ENCODE assay signal across 8 mouse cellular contexts in genomic region chr6:34447961-34448360, GRCm38 (mm10). TPM values are rescaled to one million over a fixed set of nuclear protein-coding genes. Genes with fewer than 3 reads are reported as not detected.
DNase-seq lines count a peak whose midpoint lies in the region; ATAC-seq and TF ChIP-seq lines count a peak whose summit lies in the region.

No protein-coding gene starts in this region.

- no peaks in the 10 kb centered on the region for H3K36me3 ChIP-seq in forebrain, embryonic 11.5 days (ENCODE audit: control insufficient read depth, insufficient read depth, low read length)
- H3K36me3 ChIP-seq in forebrain, embryonic 15.5 days: no peaks in the 10 kb centered on the region
- no peaks in the 10 kb centered on the region for H3K36me3 ChIP-seq in heart, postnatal 0 days (replicated peaks; ENCODE audit: control insufficient read depth, insufficient read depth, low read length)

- H3K4me3 ChIP-seq in forebrain, embryonic 11.5 days (ENCODE audit: low read depth, low read length): no peak overlapping the region
- no peak overlapping the region for H3K4me3 ChIP-seq in forebrain, embryonic 15.5 days
- no peak overlapping the region for H3K4me3 ChIP-seq in heart, postnatal 0 days (ENCODE audit: low read depth, low read length)

- peak; percentile 91 for TF ChIP-seq CTCF in heart, postnatal 0 days (IDR thresholded peaks at IDR 0.05; ENCODE audit: low read depth)

- 6% methylated on average over 2 of the region's 2 CpGs for WGBS in forebrain, embryonic 11.5 days
- WGBS in forebrain, embryonic 15.5 days: 7% methylated on average over 2 of the region's 2 CpGs
- WGBS in heart, postnatal 0 days: 5% methylated on average over 2 of the region's 2 CpGs

- H3K27me3 ChIP-seq in forebrain, embryonic 11.5 days (ENCODE audit: control insufficient read depth, insufficient read depth, low read length): no peaks in the 10 kb centered on the region
- H3K27me3 ChIP-seq in forebrain, embryonic 15.5 days: no peaks in the 10 kb centered on the region
- no peaks in the 10 kb centered on the region for H3K27me3 ChIP-seq in heart, postnatal 0 days (ENCODE audit: control insufficient read depth, insufficient read depth, low read length)

- H3K4me2 ChIP-seq in forebrain, embryonic 11.5 days (ENCODE audit: low read depth, low read length, severe bottlenecking): no peak overlapping the region
- no peak overlapping the region for H3K4me2 ChIP-seq in forebrain, embryonic 15.5 days (replicated peaks)
- no peak overlapping the region for H3K4me2 ChIP-seq in heart, postnatal 0 days (ENCODE audit: low read depth, low read length)

- H3K9me3 ChIP-seq in forebrain, embryonic 11.5 days (ENCODE audit: control insufficient read depth, low read length): no peaks in the 10 kb centered on the region
- no peaks in the 10 kb centered on the region for H3K9me3 ChIP-seq in forebrain, embryonic 15.5 days
- no peaks in the 10 kb centered on the region for H3K9me3 ChIP-seq in heart, postnatal 0 days (replicated peaks; ENCODE audit: control insufficient read depth, low read length)

- H3K27ac ChIP-seq in forebrain, embryonic 11.5 days (ENCODE audit: low read depth, low read length): no peak overlapping the region
- H3K27ac ChIP-seq in forebrain, embryonic 15.5 days (replicated peaks): no peak overlapping the region
- no peak overlapping the region for H3K27ac ChIP-seq in heart, postnatal 0 days (ENCODE audit: low read depth)

- peak; percentile 80 for DNase-seq in forebrain, embryonic 11.5 days (ENCODE audit: low spot score)
- peak; percentile 76 for DNase-seq in adrenal gland, adult 2 months
- DNase-seq in embryo, embryonic 10.5 days (ENCODE audit: low spot score): peak; percentile 88
- peak; percentile 78 for DNase-seq in heart, postnatal 0 days (ENCODE audit: low spot score)
- DNase-seq in layer of hippocampus, postnatal 14 days (ENCODE audit: low spot score in 2 of 2): peak; percentile 54 to 83
- DNase-seq in spleen, postnatal 14 days (ENCODE audit: low spot score in 2 of 2): peak; percentile 40 to 61

- TF ChIP-seq EP300 in heart, postnatal 0 days (IDR thresholded peaks at IDR 0.05; ENCODE audit: low read depth): no peak

- H3K9ac ChIP-seq in forebrain, embryonic 11.5 days (ENCODE audit: low read length): no peak overlapping the region
- H3K9ac ChIP-seq in forebrain, embryonic 15.5 days (replicated peaks): no peak overlapping the region
- no peak overlapping the region for H3K9ac ChIP-seq in heart, postnatal 0 days (replicated peaks; ENCODE audit: low read depth, low read length)

- H3K4me1 ChIP-seq in forebrain, embryonic 11.5 days (replicated peaks; ENCODE audit: control insufficient read depth, insufficient read depth, low read length): no peaks in the 10 kb centered on the region
- no peaks in the 10 kb centered on the region for H3K4me1 ChIP-seq in forebrain, embryonic 15.5 days
- H3K4me1 ChIP-seq in heart, postnatal 0 days (ENCODE audit: control insufficient read depth, insufficient read depth): no peaks in the 10 kb centered on the region; the same call in 1 of the 2 replicates

- no peak for ATAC-seq in forebrain, embryonic 11.5 days (replicated peaks; ENCODE audit: low FRiP score)
- no peak for ATAC-seq in forebrain, embryonic 15.5 days (replicated peaks)
- no peak for ATAC-seq in heart, postnatal 0 days (ENCODE audit: insufficient read depth, low read depth)
- peak; percentile 86 for ATAC-seq in megakaryocyte progenitor cell, adult 5-6 weeks (replicated peaks; ENCODE audit: poor library complexity)

RNA-seq across cellular contexts. Expression of gene Bpgm, which starts 28.0 kb away (rescaled TPM):
- 71.2 TPM in 2 replicates for polyA plus RNA-seq in forebrain, embryonic 11.5 days (2014; fragmentation: Nextera tagmentation; extraction: Ambion mirVana)
- 64.8 and 73.0 TPM in 2 replicates for polyA plus RNA-seq in forebrain, embryonic 15.5 days (2015; fragmentation: Nextera tagmentation; extraction: Ambion mirVana)
- 10 to 100 TPM; 21.7 to 34.7 TPM for total RNA-seq in adrenal gland, adult 2 months (2021)
- polyA plus RNA-seq in adrenal gland, adult 2 months (2012; rRNA removed): 3.9 and 4.1 TPM in 2 replicates
- total RNA-seq in heart, postnatal 0 days (2014; rRNA removed; ENCODE audit: low replicate concordance): 21.6 and 29.2 TPM in 2 replicates
- polyA plus RNA-seq in heart, postnatal 0 days (2015; fragmentation: Nextera tagmentation; extraction: Ambion mirVana): 20.4 and 26.3 TPM in 2 replicates
- total RNA-seq in layer of hippocampus, postnatal 14 days (2021): 10 to 100 TPM; 70.2 to 75.5 TPM
- total RNA-seq in megakaryocyte progenitor cell, adult 5-6 weeks (2015): 4.2 and 4.7 TPM in 2 replicates
- 16.9 and 18.4 TPM in 2 replicates for total RNA-seq in megakaryocyte progenitor cell, adult 5-6 weeks (2017)

RNA-seq across cellular contexts. Expression of gene Akr1b7, which starts 35.8 kb away (rescaled TPM):
- not detected in 2 replicates for polyA plus RNA-seq in forebrain, embryonic 11.5 days (2014; fragmentation: Nextera tagmentation; extraction: Ambion mirVana)
- 0.14 TPM in 1 of 2 replicates, not detected in the other for polyA plus RNA-seq in forebrain, embryonic 15.5 days (2015; fragmentation: Nextera tagmentation; extraction: Ambion mirVana)
- total RNA-seq in adrenal gland, adult 2 months (2021): 1,000 to 10,000 TPM; 2,991 to 6,085 TPM
- polyA plus RNA-seq in adrenal gland, adult 2 months (2012; rRNA removed): 318 and 465 TPM in 2 replicates
- total RNA-seq in heart, postnatal 0 days (2014; rRNA removed; ENCODE audit: low replicate concordance): 0.27 TPM in 1 of 2 replicates, not detected in the other
- polyA plus RNA-seq in heart, postnatal 0 days (2015; fragmentation: Nextera tagmentation; extraction: Ambion mirVana): 0.08 and 0.31 TPM in 2 replicates
- not detected for total RNA-seq in layer of hippocampus, postnatal 14 days (2021)
- total RNA-seq in megakaryocyte progenitor cell, adult 5-6 weeks (2015): 0.22 TPM in 1 of 2 replicates, not detected in the other
- total RNA-seq in megakaryocyte progenitor cell, adult 5-6 weeks (2017): not detected in 2 replicates

Comparison
In these comparisons a context has a peak if more than half of its experiments do, and no peak if none do; other contexts are left out.
1. RNA of gene Akr1b7, which starts 35.8 kb away (total RNA-seq): 2,991 to 6,085 TPM in adrenal gland, adult 2 months; not detected in layer of hippocampus, postnatal 14 days, 0.27 TPM in heart, postnatal 0 days and 0.22 TPM in megakaryocyte progenitor cell, adult 5-6 weeks; every median in the first group is over 1,000 times any median in the second.
2. Peak in every context shown above with its lines, with median percentiles within 50 percentile points of each other: DNase-seq.